In the genomic region with DNA sequence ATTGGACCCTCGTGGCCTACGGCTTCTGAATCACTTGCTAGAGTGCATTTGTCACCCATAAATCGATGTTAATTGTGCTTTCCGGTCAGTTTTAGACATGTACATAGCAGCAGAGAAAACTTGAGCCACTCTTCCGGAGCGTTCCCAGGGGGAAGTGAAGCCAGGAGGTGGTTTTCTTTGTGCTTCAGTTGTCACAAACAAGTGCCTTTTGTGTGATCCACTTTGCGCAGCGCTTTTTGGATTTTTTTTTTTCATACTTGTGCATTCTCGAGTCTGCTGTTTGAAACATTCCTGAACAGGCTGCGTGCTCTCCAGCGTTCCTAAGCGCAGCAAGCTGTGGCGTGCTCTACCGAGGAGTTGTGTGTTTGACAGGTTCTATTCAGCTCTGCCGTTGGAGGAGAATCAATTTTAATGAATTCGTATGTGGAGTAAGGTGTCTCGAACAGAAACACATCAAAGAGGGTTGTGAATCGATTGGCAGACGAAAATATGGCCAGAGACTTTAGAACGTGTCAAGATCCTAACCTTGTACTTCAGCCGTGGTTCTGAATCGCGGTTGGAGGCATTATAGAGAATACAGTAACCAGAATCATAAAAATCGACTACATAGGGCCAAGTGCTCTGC, we compare ENCODE assay signal across 10 mouse cellular contexts. TPM values are rescaled to one million over a fixed set of nuclear protein-coding genes. Genes with fewer than 3 reads are reported as not detected.
DNase-seq lines count a peak whose midpoint lies in the region; ATAC-seq and TF ChIP-seq lines count a peak whose summit lies in the region.
"Had no signal": no experiment of that assay in that cellular context is flagged by ENCODE, and none has a peak within 500 bp of the region (broad histone marks: within the 10 kb centered on the region; RNA-seq: fewer than 3 reads in every experiment).

No protein-coding gene starts in this region.

- H3K4me1 ChIP-seq in heart, embryonic 10.5 days, result peaks cover 68% of the 10 kb centered on the region
- H3K4me1 ChIP-seq in stomach, embryonic 16.5 days (ENCODE audit: control insufficient read depth, insufficient read depth, low read length), result peaks cover 6% of the 10 kb centered on the region; the same call in 1 of the 2 replicates
- H3K4me1 ChIP-seq in stomach, postnatal 0 days (replicated peaks; ENCODE audit: control insufficient read depth, insufficient read depth), result no peaks in the 10 kb centered on the region
- peaks cover 15% of the 10 kb centered on the region for H3K4me1 ChIP-seq in limb, embryonic 10.5 days
- peaks cover 14% of the 10 kb centered on the region; the same call in 1 of the 2 replicates for H3K4me1 ChIP-seq in lung, adult 2 months (ENCODE audit: control insufficient read depth, insufficient read depth, low read length)

- no peaks in the 10 kb centered on the region for H3K36me3 ChIP-seq in heart, embryonic 10.5 days
- no peaks in the 10 kb centered on the region for H3K36me3 ChIP-seq in stomach, embryonic 16.5 days (ENCODE audit: control insufficient read depth, insufficient read depth, low read length)
- no peaks in the 10 kb centered on the region for H3K36me3 ChIP-seq in stomach, postnatal 0 days (ENCODE audit: control insufficient read depth, insufficient read depth, low read length)
- no peaks in the 10 kb centered on the region for H3K36me3 ChIP-seq in limb, embryonic 10.5 days
- H3K36me3 ChIP-seq: limb, embryonic 15.5 days had no signal

- TF ChIP-seq CTCF in stomach, postnatal 0 days (IDR thresholded peaks at IDR 0.05; ENCODE audit: low read depth), result no peak
- no peak for TF ChIP-seq CTCF in lung, adult 2 months (IDR thresholded peaks at IDR 0.05; ENCODE audit: insufficient read depth, low read length)

- no peak overlapping the region for H3K4me3 ChIP-seq in heart, embryonic 10.5 days
- H3K4me3 ChIP-seq in stomach, embryonic 16.5 days (replicated peaks; ENCODE audit: low read length), result no peak overlapping the region
- H3K4me3 ChIP-seq in stomach, postnatal 0 days (ENCODE audit: low read depth, low read length), result no peak overlapping the region
- H3K4me3 ChIP-seq in limb, embryonic 10.5 days, result no peak overlapping the region
- no peak overlapping the region for H3K4me3 ChIP-seq in lung, adult 2 months (replicated peaks; ENCODE audit: extremely low read depth, low read depth, low read length)
- H3K4me3 ChIP-seq: limb, embryonic 15.5 days; megakaryocyte, embryonic 14.5 days had no signal

- no peak for TF ChIP-seq EP300 in stomach, postnatal 0 days (optimal IDR thresholded peaks at IDR 0.05)

- TF ChIP-seq POLR2A in lung, adult 2 months (IDR thresholded peaks at IDR 0.05; ENCODE audit: borderline replicate concordance, extremely low read depth, low read depth, low read length), result no peak

- ATAC-seq in stomach, embryonic 16.5 days (ENCODE audit: insufficient read depth, low FRiP score), result no peak
- no peak for ATAC-seq in stomach, postnatal 0 days (ENCODE audit: low FRiP score, low TSS enrichment)

- 0 out of 2 replicates have a peak overlapping the region, but pooled peaks have one; percentile 1 for H3K4me2 ChIP-seq in stomach, embryonic 16.5 days (ENCODE audit: low read depth, low read length)
- H3K4me2 ChIP-seq in stomach, postnatal 0 days (replicated peaks; ENCODE audit: low read depth), result no peak overlapping the region
- H3K4me2 ChIP-seq: limb, embryonic 15.5 days had no signal

- H3K9me3 ChIP-seq in heart, embryonic 10.5 days, result no peaks in the 10 kb centered on the region
- no peaks in the 10 kb centered on the region for H3K9me3 ChIP-seq in stomach, embryonic 16.5 days (replicated peaks; ENCODE audit: control insufficient read depth, low read length)
- no peaks in the 10 kb centered on the region for H3K9me3 ChIP-seq in stomach, postnatal 0 days (ENCODE audit: control insufficient read depth, low read length)
- no peaks in the 10 kb centered on the region for H3K9me3 ChIP-seq in limb, embryonic 10.5 days (replicated peaks)
- H3K9me3 ChIP-seq: limb, embryonic 15.5 days; megakaryocyte, embryonic 14.5 days had no signal

- H3K27ac ChIP-seq in heart, embryonic 10.5 days, result peak overlapping the region; percentile 87
- no peak overlapping the region; the same call in 1 of the 2 replicates for H3K27ac ChIP-seq in stomach, embryonic 16.5 days (ENCODE audit: low read length)
- no peak overlapping the region for H3K27ac ChIP-seq in stomach, postnatal 0 days (replicated peaks)
- peak overlapping the region; percentile 26; the same call in 1 of the 2 replicates for H3K27ac ChIP-seq in limb, embryonic 10.5 days
- H3K27ac ChIP-seq: limb, embryonic 15.5 days had no signal

- no peak for DNase-seq in heart, embryonic 10.5 days (ENCODE audit: low spot score)
- no peak for DNase-seq in heart, postnatal 10 days
- DNase-seq in stomach, postnatal 0 days (ENCODE audit: low spot score), result no peak
- no peak for DNase-seq in limb, embryonic 10.5 days (ENCODE audit: low spot score)
- no peak for DNase-seq in gastrocnemius, postnatal 4 days (ENCODE audit: low spot score in 2 of 2)
- DNase-seq in adrenal gland, postnatal 36 days, result no peak
- no peak for DNase-seq in lung, adult 2 months

- 80% methylated on average over 24 of the region's 24 CpGs for WGBS in heart, embryonic 10.5 days
- WGBS in stomach, embryonic 16.5 days, result 56% methylated on average over 24 of the region's 24 CpGs
- whole genome bisulfite sequencing in stomach, postnatal 0 days, result 55% methylated on average over 24 of the region's 24 CpGs
- whole genome bisulfite sequencing in limb, embryonic 10.5 days, result 81% methylated on average over 24 of the region's 24 CpGs
- WGBS in lung, adult 2 months, result 55% methylated on average over 24 of the region's 24 CpGs

- no peak overlapping the region for H3K9ac ChIP-seq in stomach, embryonic 16.5 days (ENCODE audit: low read length)
- H3K9ac ChIP-seq in stomach, postnatal 0 days (ENCODE audit: low read length), result no peak overlapping the region
- H3K9ac ChIP-seq: limb, embryonic 15.5 days had no signal

- intact Hi-C loops in heart, postnatal 10 days (cut with DNase I), result no loop called here

- no peaks in the 10 kb centered on the region for H3K27me3 ChIP-seq in heart, embryonic 10.5 days (ENCODE audit: insufficient read depth, poor library complexity, severe bottlenecking)
- no peaks in the 10 kb centered on the region for H3K27me3 ChIP-seq in stomach, embryonic 16.5 days (ENCODE audit: control insufficient read depth, insufficient read depth, low read length)
- H3K27me3 ChIP-seq in stomach, postnatal 0 days (ENCODE audit: control insufficient read depth, insufficient read depth, low read length), result no peaks in the 10 kb centered on the region
- H3K27me3 ChIP-seq in limb, embryonic 10.5 days (ENCODE audit: low read depth, poor library complexity, severe bottlenecking), result peaks cover 4% of the 10 kb centered on the region; the same call in 1 of the 2 replicates

RNA-seq across cellular contexts. Expression of a gene that starts 10.9 kb away (rescaled TPM):
- 23.3 and 27.7 TPM in 2 replicates for polyA plus RNA-seq in heart, embryonic 10.5 days (2016; fragmentation: Nextera tagmentation; extraction: Ambion mirVana)
- 10 to 100 TPM; 79.7 to 82.1 TPM for total RNA-seq in heart, postnatal 10 days (2021)
- polyA plus RNA-seq in stomach, embryonic 16.5 days (2015; fragmentation: Nextera tagmentation; extraction: Ambion mirVana), result 15.2 and 18.2 TPM in 2 replicates
- polyA plus RNA-seq in stomach, postnatal 0 days (2015; fragmentation: Nextera tagmentation; extraction: Ambion mirVana), result 6.0 TPM in 2 replicates
- polyA plus RNA-seq in limb, embryonic 10.5 days (2016; fragmentation: Nextera tagmentation; extraction: Ambion mirVana), result 7.2 and 8.3 TPM in 2 replicates
- total RNA-seq in gastrocnemius, postnatal 4 days (2021), result 10 to 100 TPM; 79.5 to 86.2 TPM
- 1 to 10 TPM; 6.4 to 8.7 TPM for total RNA-seq in adrenal gland, postnatal 36 days (2021)
- 23.9 and 33.9 TPM in 2 replicates for polyA plus RNA-seq in lung, adult 2 months (2012; rRNA removed)

RNA-seq across cellular contexts. Expression of a gene that starts 16.3 kb away (rescaled TPM):
- polyA plus RNA-seq in heart, embryonic 10.5 days (2016; fragmentation: Nextera tagmentation; extraction: Ambion mirVana), result 21.9 and 25.4 TPM in 2 replicates
- total RNA-seq in heart, postnatal 10 days (2021), result 1 to 10 TPM; 4.7 to 4.8 TPM
- polyA plus RNA-seq in stomach, embryonic 16.5 days (2015; fragmentation: Nextera tagmentation; extraction: Ambion mirVana), result 19.9 and 20.9 TPM in 2 replicates
- polyA plus RNA-seq in stomach, postnatal 0 days (2015; fragmentation: Nextera tagmentation; extraction: Ambion mirVana), result 4.5 and 5.0 TPM in 2 replicates
- polyA plus RNA-seq in limb, embryonic 10.5 days (2016; fragmentation: Nextera tagmentation; extraction: Ambion mirVana), result 15.2 TPM in 2 replicates
- total RNA-seq in gastrocnemius, postnatal 4 days (2021), result 10 to 100 TPM; 11.7 to 12.8 TPM
- 1 to 10 TPM; 1.9 to 2.2 TPM for total RNA-seq in adrenal gland, postnatal 36 days (2021)
- 0.41 and 0.90 TPM in 2 replicates for polyA plus RNA-seq in lung, adult 2 months (2012; rRNA removed)

RNA-seq across cellular contexts. Expression of a gene that starts 49.8 kb away (rescaled TPM):
- polyA plus RNA-seq in heart, embryonic 10.5 days (2016; fragmentation: Nextera tagmentation; extraction: Ambion mirVana), result 905 and 1,263 TPM in 2 replicates
- 1,000 to 10,000 TPM; 1,601 to 1,720 TPM for total RNA-seq in heart, postnatal 10 days (2021)
- 1.7 and 35.0 TPM in 2 replicates for polyA plus RNA-seq in stomach, embryonic 16.5 days (2015; fragmentation: Nextera tagmentation; extraction: Ambion mirVana)
- 0.22 and 0.73 TPM in 2 replicates for polyA plus RNA-seq in stomach, postnatal 0 days (2015; fragmentation: Nextera tagmentation; extraction: Ambion mirVana)
- 0.87 and 1.5 TPM in 2 replicates for polyA plus RNA-seq in limb, embryonic 10.5 days (2016; fragmentation: Nextera tagmentation; extraction: Ambion mirVana)
- total RNA-seq in gastrocnemius, postnatal 4 days (2021), result 100 to 1,000 TPM; 274 to 301 TPM
- total RNA-seq in adrenal gland, postnatal 36 days (2021), result not detected
- 8.8 and 38.0 TPM in 2 replicates for polyA plus RNA-seq in lung, adult 2 months (2012; rRNA removed)

Comparison
In these comparisons a context has a peak if more than half of its experiments do, and no peak if none do; other contexts are left out.
1. H3K27ac ChIP-seq: peak in heart, embryonic 10.5 days (single experiment) and limb, embryonic 10.5 days (single experiment); none in stomach, embryonic 16.5 days (single experiment) and stomach, postnatal 0 days (single experiment).
2. RNA of a gene that starts 49.8 kb away (polyA plus RNA-seq): 905 to 1,263 TPM in heart, embryonic 10.5 days; 8.8 to 38.0 TPM in lung, adult 2 months, 1.7 to 35.0 TPM in stomach, embryonic 16.5 days, 0.87 to 1.5 TPM in limb, embryonic 10.5 days and 0.22 to 0.73 TPM in stomach, postnatal 0 days; every median in the first group is over 10 times any median in the second.